Mouse (Mus musculus) myocyte (in vitro differentiated cells): ENCODE results near the gene AL732309.1.

ENCODE experiments used
- MYOG ChIP-seq, 3 experiments: IDR thresholded peaks; one replicate each; pipeline ENCODE4 v1.6.1; 2011; ENCODE audit warnings: control low read depth in 2 of 3, low read depth in 2 of 3, mild to moderate bottlenecking in 2 of 3; ENCODE audit not compliant: insufficient read length in 2 of 3, control insufficient read depth in 1 of 3, insufficient read depth in 1 of 3
- POLR2A ChIP-seq: IDR thresholded peaks from one replicate; pipeline ENCODE4 v1.6.1; 2011; ENCODE audit warnings: low read depth, mild to moderate bottlenecking, control low read depth, moderate library complexity; ENCODE audit not compliant: insufficient read length

- TF ChIP-seq MYOG (IDR thresholded peaks at IDR 0.05; ENCODE audit: control insufficient read depth in 1 of 3, insufficient read depth in 1 of 3, insufficient read length in 2 of 3, low read depth in 2 of 3) (peak in 1 of 3 experiments; percentile 45), POLR2A (no peak)
These were observed 39.7 kb upstream of the AL732309.1 start for GRCm38 (mm10) chr2:25286314-25286713.
